ENCODE assay signal across 8 mouse cellular contexts in the genomic region with DNA sequence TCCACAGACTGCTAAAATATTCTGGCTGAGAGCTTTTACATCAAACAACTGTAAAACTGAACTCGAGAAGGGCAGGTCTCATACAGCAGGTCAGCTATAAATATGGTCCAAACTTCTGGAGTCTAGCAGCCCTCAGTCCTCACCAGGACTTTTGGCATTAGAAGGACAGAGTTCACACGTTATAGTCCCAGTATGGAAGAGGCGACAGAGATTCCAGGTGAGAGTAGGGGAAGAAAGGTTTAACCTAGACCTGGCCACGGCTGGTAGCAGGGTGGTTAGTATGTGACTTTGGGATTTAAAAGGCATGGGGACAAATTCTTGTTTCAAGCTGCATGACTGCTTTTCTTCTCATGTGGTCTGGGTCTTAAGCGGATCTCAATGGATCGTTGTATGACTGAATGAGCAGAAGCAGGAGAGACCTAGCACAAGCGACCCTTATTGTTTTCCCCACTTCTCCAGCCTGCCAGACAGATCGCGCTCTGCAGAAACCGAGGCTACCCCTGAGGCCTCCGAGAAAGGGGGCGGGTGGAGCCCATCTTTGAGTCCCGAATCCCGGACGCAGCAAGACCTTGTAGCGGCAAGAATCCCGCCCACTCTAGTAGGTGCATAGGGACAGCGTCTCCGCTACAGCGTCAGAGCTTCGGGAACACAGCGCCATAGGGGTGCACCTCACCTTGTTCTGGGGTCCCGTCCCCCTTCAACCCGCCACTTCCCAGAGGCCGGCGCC. TPM values are rescaled to one million over a fixed set of nuclear protein-coding genes. Genes with fewer than 3 reads are reported as not detected.
A peak's percentile ranks its signal among the peaks of the same experiment; 100 is the strongest.
DNase-seq lines count a peak whose midpoint lies in the region; ATAC-seq lines count a peak whose summit lies in the region.

No protein-coding gene starts in this region.

- H3K9me3 ChIP-seq in heart, embryonic 13.5 days, result no peaks in the 10 kb centered on the region
- H3K9me3 ChIP-seq in forebrain, embryonic 10.5 days, result no peaks in the 10 kb centered on the region
- no peaks in the 10 kb centered on the region for H3K9me3 ChIP-seq in liver, embryonic 12.5 days (replicated peaks)

- H3K4me2 ChIP-seq in heart, embryonic 13.5 days, result peak overlapping the region; percentile 78
- H3K4me2 ChIP-seq in liver, embryonic 12.5 days, result peak overlapping the region; percentile 89

- peaks cover 25% of the 10 kb centered on the region for H3K36me3 ChIP-seq in heart, embryonic 13.5 days
- H3K36me3 ChIP-seq in forebrain, embryonic 10.5 days (replicated peaks), result peaks cover 24% of the 10 kb centered on the region
- H3K36me3 ChIP-seq in liver, embryonic 12.5 days, result peaks cover 37% of the 10 kb centered on the region

- H3K27ac ChIP-seq in heart, embryonic 13.5 days (replicated peaks), result peak overlapping the region; percentile 85
- peak overlapping the region; percentile 90 for H3K27ac ChIP-seq in forebrain, embryonic 10.5 days
- peak overlapping the region; percentile 99 for H3K27ac ChIP-seq in liver, embryonic 12.5 days

- 1% methylated on average over 26 of the region's 26 CpGs for WGBS in heart, embryonic 13.5 days
- WGBS in forebrain, embryonic 10.5 days, result 2% methylated on average over 26 of the region's 26 CpGs
- 2% methylated on average over 26 of the region's 26 CpGs for whole genome bisulfite sequencing in liver, embryonic 12.5 days (ENCODE audit: insufficient replicate concordance)

- peak overlapping the region; percentile 68 for H3K4me3 ChIP-seq in heart, embryonic 13.5 days
- H3K4me3 ChIP-seq in forebrain, embryonic 10.5 days, result peak overlapping the region; percentile 62
- peak overlapping the region; percentile 74 for H3K4me3 ChIP-seq in liver, embryonic 12.5 days

- DNase-seq in heart, postnatal 36 days, result no peak
- DNase-seq in ES-CJ7 (ENCODE audit: low read depth, low spot score), result peak; percentile 74
- peak; percentile 28 for DNase-seq in forebrain, embryonic 10.5 days (ENCODE audit: extremely low spot score, low spot score)
- DNase-seq in embryo, embryonic 11 days, result no peak
- DNase-seq in cerebellum, adult 9-11 months, result no peak
- DNase-seq in gastrocnemius, postnatal 36 days, result no peak

- intact Hi-C loops in heart, postnatal 36 days (cut with DNase I), result loop anchor here (5.0 kb wide), 1 partner anchor 112 kb away; a partner anchor contains a TSS
- intact Hi-C loops in gastrocnemius, postnatal 36 days (cut with DNase I), result no loop called here

- H3K27me3 ChIP-seq in heart, embryonic 13.5 days (replicated peaks), result no peaks in the 10 kb centered on the region
- H3K27me3 ChIP-seq in forebrain, embryonic 10.5 days (ENCODE audit: poor library complexity, severe bottlenecking), result no peaks in the 10 kb centered on the region
- no peaks in the 10 kb centered on the region for H3K27me3 ChIP-seq in liver, embryonic 12.5 days (replicated peaks)

- H3K9ac ChIP-seq in heart, embryonic 13.5 days, result peak overlapping the region; percentile 76
- peak overlapping the region; percentile 94 for H3K9ac ChIP-seq in liver, embryonic 12.5 days

- peaks cover 59% of the 10 kb centered on the region for H3K4me1 ChIP-seq in heart, embryonic 13.5 days
- peaks cover 62% of the 10 kb centered on the region for H3K4me1 ChIP-seq in forebrain, embryonic 10.5 days
- H3K4me1 ChIP-seq in liver, embryonic 12.5 days, result peaks cover 83% of the 10 kb centered on the region

- peak; percentile 41 for ATAC-seq in heart, embryonic 13.5 days (ENCODE audit: extremely low read depth, insufficient number of reproducible peaks, low FRiP score, low TSS enrichment)
- ATAC-seq in liver, embryonic 12.5 days, result peak; percentile 16

RNA-seq across cellular contexts. Expression of a gene that starts 0.4 kb away (rescaled TPM):
- 68.6 and 84.6 TPM in 2 replicates for polyA plus RNA-seq in heart, embryonic 13.5 days (2015; fragmentation: Nextera tagmentation; extraction: Ambion mirVana)
- 10 to 100 TPM; 68.1 to 68.2 TPM for total RNA-seq in heart, postnatal 36 days (2021)
- polyA plus RNA-seq in forebrain, embryonic 10.5 days (2016; fragmentation: Nextera tagmentation; extraction: Ambion mirVana), result 125 and 127 TPM in 2 replicates
- 626 and 633 TPM in 2 replicates for polyA plus RNA-seq in liver, embryonic 12.5 days (2016; fragmentation: Nextera tagmentation; extraction: Ambion mirVana)
- 10 to 100 TPM; 24.5 to 26.3 TPM for total RNA-seq in gastrocnemius, postnatal 36 days (2021)

RNA-seq across cellular contexts. Expression of a gene that starts 5.6 kb away (rescaled TPM):
- 54.6 and 54.8 TPM in 2 replicates for polyA plus RNA-seq in heart, embryonic 13.5 days (2015; fragmentation: Nextera tagmentation; extraction: Ambion mirVana)
- total RNA-seq in heart, postnatal 36 days (2021), result 10 to 100 TPM; 17.1 to 20.2 TPM
- 145 and 147 TPM in 2 replicates for polyA plus RNA-seq in forebrain, embryonic 10.5 days (2016; fragmentation: Nextera tagmentation; extraction: Ambion mirVana)
- 80.6 and 84.1 TPM in 2 replicates for polyA plus RNA-seq in liver, embryonic 12.5 days (2016; fragmentation: Nextera tagmentation; extraction: Ambion mirVana)
- total RNA-seq in gastrocnemius, postnatal 36 days (2021), result 10 to 100 TPM; 14.8 to 15.0 TPM

RNA-seq across cellular contexts. Expression of a gene that starts 5.9 kb away (rescaled TPM):
- 0.16 and 0.76 TPM in 2 replicates for polyA plus RNA-seq in heart, embryonic 13.5 days (2015; fragmentation: Nextera tagmentation; extraction: Ambion mirVana)
- total RNA-seq in heart, postnatal 36 days (2021), result under 1 TPM in 1 of 2 experiments, not detected in 1; 0.22 TPM
- 1.3 and 1.5 TPM in 2 replicates for polyA plus RNA-seq in forebrain, embryonic 10.5 days (2016; fragmentation: Nextera tagmentation; extraction: Ambion mirVana)
- polyA plus RNA-seq in liver, embryonic 12.5 days (2016; fragmentation: Nextera tagmentation; extraction: Ambion mirVana), result 0.12 and 0.21 TPM in 2 replicates
- not detected for total RNA-seq in gastrocnemius, postnatal 36 days (2021)

RNA-seq across cellular contexts. Expression of a gene that starts 16.0 kb away (rescaled TPM):
- 7.7 and 9.9 TPM in 2 replicates for polyA plus RNA-seq in heart, embryonic 13.5 days (2015; fragmentation: Nextera tagmentation; extraction: Ambion mirVana)
- total RNA-seq in heart, postnatal 36 days (2021), result 1 to 10 TPM; 3.2 to 3.8 TPM
- polyA plus RNA-seq in forebrain, embryonic 10.5 days (2016; fragmentation: Nextera tagmentation; extraction: Ambion mirVana), result 10.3 and 11.2 TPM in 2 replicates
- polyA plus RNA-seq in liver, embryonic 12.5 days (2016; fragmentation: Nextera tagmentation; extraction: Ambion mirVana), result 4.3 and 4.6 TPM in 2 replicates
- total RNA-seq in gastrocnemius, postnatal 36 days (2021), result 1 to 10 TPM in 1 of 2 experiments, under 1 TPM in 1; 0.84 to 1.3 TPM

RNA-seq across cellular contexts. Expression of a gene that starts 39.4 kb away (rescaled TPM):
- polyA plus RNA-seq in heart, embryonic 13.5 days (2015; fragmentation: Nextera tagmentation; extraction: Ambion mirVana), result 0.99 and 1.1 TPM in 2 replicates
- total RNA-seq in heart, postnatal 36 days (2021), result not detected
- polyA plus RNA-seq in forebrain, embryonic 10.5 days (2016; fragmentation: Nextera tagmentation; extraction: Ambion mirVana), result 1.1 and 1.4 TPM in 2 replicates
- polyA plus RNA-seq in liver, embryonic 12.5 days (2016; fragmentation: Nextera tagmentation; extraction: Ambion mirVana), result 0.24 and 0.27 TPM in 2 replicates
- total RNA-seq in gastrocnemius, postnatal 36 days (2021), result under 1 TPM in 1 of 2 experiments, not detected in 1; 0.10 TPM

Comparison
In these comparisons a context has a peak if more than half of its experiments do, and no peak if none do; other contexts are left out.
1. DNase-seq: peak in ES-CJ7 (single experiment) and forebrain, embryonic 10.5 days (single experiment); none in heart, postnatal 36 days (0 of 2), embryo, embryonic 11 days (single experiment), cerebellum, adult 9-11 months (single experiment) and gastrocnemius, postnatal 36 days (0 of 2).
2. Peak in every context shown above with its lines, with median percentiles within 50 percentile points of each other: H3K27ac ChIP-seq and H3K4me3 ChIP-seq.